Mouse (Mus musculus) kidney, postnatal 0 days (tissue): ENCODE data around the gene Chn1. TPM values are rescaled to one million over a fixed set of nuclear protein-coding genes. Genes with fewer than 3 reads are reported as not detected.

Experiments
- ATAC-seq: fragments of 200-750 bp; cut with Nextera tagmentation; replicated peaks from 2 replicates; pipeline ENCODE4 v1.8.0; 2017; ENCODE audit warnings: low read depth, moderate number of reproducible peaks, moderate TSS enrichment, moderate library complexity; ENCODE audit not compliant: low FRiP score
- DNase-seq: peaks from one replicate; pipeline ENCODE4 v3.0.0-alpha.2; 2016; ENCODE audit warnings: low spot score
- H3K27ac ChIP-seq: fragments of 300-500 bp; sonication (generic); 2 replicates; pipeline ENCODE4 v1.5.1; 2014; ENCODE audit warnings: mild to moderate bottlenecking
- H3K27me3 ChIP-seq: fragments of 300-500 bp; sonication (generic); 2 replicates; pipeline ENCODE4 v1.6.1; 2014; ENCODE audit warnings: low read length, mixed read lengths; ENCODE audit not compliant: insufficient read depth
- H3K36me3 ChIP-seq: fragments of 300-500 bp; sonication (generic); 2 replicates; pipeline ENCODE4 v1.6.1; 2014; ENCODE audit warnings: low read length, mixed read lengths; ENCODE audit not compliant: insufficient read depth
- H3K4me1 ChIP-seq: fragments of 300-500 bp; sonication (generic); replicated peaks from 2 replicates; pipeline ENCODE4 v1.6.1; 2014; ENCODE audit warnings: antibody characterized with exemption, low read length, mixed read lengths; ENCODE audit not compliant: insufficient read depth
- H3K4me2 ChIP-seq: fragments of 300-500 bp; sonication (generic); 2 replicates; pipeline ENCODE4 v1.6.1; 2014; ENCODE audit warnings: mild to moderate bottlenecking, low read length, moderate library complexity, mixed read lengths
- H3K4me3 ChIP-seq: fragments of 300-500 bp; sonication (generic); replicated peaks from 2 replicates; pipeline ENCODE4 v1.5.1; 2014; ENCODE audit warnings: low read depth, low read length
- H3K9ac ChIP-seq: fragments of 300-500 bp; sonication (generic); 2 replicates; pipeline ENCODE4 v1.6.1; 2014; ENCODE audit warnings: low read depth, low read length
- H3K9me3 ChIP-seq: fragments of 300-500 bp; sonication (generic); replicated peaks from 2 replicates; pipeline ENCODE4 v1.6.1; 2016; ENCODE audit warnings: low read length, inconsistent platforms, mixed read lengths
- CTCF ChIP-seq: IDR thresholded peaks from 2 replicates; pipeline ENCODE4 v1.5.1; 2016; ENCODE audit warnings: antibody characterized with exemption, low read depth, mild to moderate bottlenecking, moderate library complexity
- WGBS: fragments of 180-500 bp; shearing (Covaris S2); extraction: QIAGEN DNeasy Blood & Tissue Kit; methylation state at CpG from one replicate; pipeline ENCODE4 v1.1.7; 2014; 5-methylcytosine and 5-hydroxymethylcytosine counted together
- polyA plus RNA-seq: library from polyadenylated mRNA; unstranded; fragments of >200 nt; fragmentation: Nextera tagmentation; extraction: Ambion mirVana; gene quantifications from 2 replicates; pipeline ENCODE4 v1.2.1, GENCODE M21; 2015

The Chn1 gene
- polyA plus RNA-seq, 1 experiment from 2014 or later, result 12.4 TPM

- no peaks in the 10 kb centered on the region for H3K9me3 ChIP-seq
- no peak for TF ChIP-seq CTCF
- no peaks in the 10 kb centered on the region for H3K4me1 ChIP-seq
- H3K27me3 ChIP-seq, result no peaks in the 10 kb centered on the region
- no peak overlapping the region for H3K4me2 ChIP-seq
- H3K36me3 ChIP-seq, result no peaks in the 10 kb centered on the region
- no peak overlapping the region for H3K9ac ChIP-seq
- ATAC-seq (no peak), DNase-seq (no peak)
- WGBS, result 91% methylated on average over 4 of the region's 4 CpGs
- no peak overlapping the region for H3K27ac ChIP-seq
- H3K4me3 ChIP-seq, result no peak overlapping the region
Observed at GRCm38 (mm10) chr2:73573556-73573955, 201.6 kb downstream of the Chn1 start.

GRCm38 (mm10) chr2:73572539-73573372 is 202.4 kb downstream of the Chn1 start:
- DNase-seq (peak; percentile 95), ATAC-seq (peak; percentile 75)
- Histone ChIP-seq H3K4me3 (no peak overlapping the region), H3K36me3 (no peaks in the 10 kb centered on the region), H3K9ac (no peak overlapping the region), H3K9me3 (no peaks in the 10 kb centered on the region), H3K27me3 (no peaks in the 10 kb centered on the region), H3K27ac (no peak overlapping the region), H3K4me2 (peak overlapping the region; percentile 44), H3K4me1 (no peaks in the 10 kb centered on the region)
- WGBS, result 29% methylated on average over 23 of the region's 23 CpGs
- TF ChIP-seq CTCF, result peak; percentile 93

- H3K4me2 ChIP-seq, result no peak overlapping the region
- H3K4me3 ChIP-seq, result no peak overlapping the region
- no peak for TF ChIP-seq CTCF
- DNase-seq, result no peak
- 69% methylated on average over 6 of the region's 6 CpGs for WGBS
- no peaks in the 10 kb centered on the region for H3K4me1 ChIP-seq
- H3K9ac ChIP-seq, result no peak overlapping the region
- no peaks in the 10 kb centered on the region for H3K36me3 ChIP-seq
- H3K27ac ChIP-seq, result no peak overlapping the region
- no peaks in the 10 kb centered on the region for H3K9me3 ChIP-seq
- ATAC-seq, result no peak
- no peaks in the 10 kb centered on the region for H3K27me3 ChIP-seq
Observed at GRCm38 (mm10) chr2:73571901-73572300, 203.2 kb downstream of the Chn1 start.

GRCm38 (mm10) chr2:73571304-73571703 is 203.8 kb downstream of the Chn1 start:
- no peaks in the 10 kb centered on the region for H3K4me1 ChIP-seq
- WGBS, result 96% methylated on average over 9 of the region's 9 CpGs
- H3K36me3 ChIP-seq, result no peaks in the 10 kb centered on the region
- H3K9ac ChIP-seq, result no peak overlapping the region
- ATAC-seq, result no peak
- no peak overlapping the region for H3K27ac ChIP-seq
- H3K27me3 ChIP-seq, result no peaks in the 10 kb centered on the region
- TF ChIP-seq CTCF, result no peak
- H3K4me2 ChIP-seq, result no peak overlapping the region
- no peak for DNase-seq
- no peaks in the 10 kb centered on the region for H3K9me3 ChIP-seq
- H3K4me3 ChIP-seq, result no peak overlapping the region

GRCm38 (mm10) chr2:73566989-73567605 is 208.0 kb downstream of the Chn1 start:
- H3K36me3 ChIP-seq, result no peaks in the 10 kb centered on the region
- no peak overlapping the region for H3K27ac ChIP-seq
- H3K27me3 ChIP-seq, result no peaks in the 10 kb centered on the region
- H3K9me3 ChIP-seq, result no peaks in the 10 kb centered on the region
- peak overlapping the region; percentile 55 for H3K4me2 ChIP-seq
- peak; percentile 47; the same call in 1 of the 2 replicates for ATAC-seq
- DNase-seq, result peak; percentile 87
- H3K4me1 ChIP-seq, result no peaks in the 10 kb centered on the region
- peak; percentile 90 for TF ChIP-seq CTCF
- H3K4me3 ChIP-seq, result peak overlapping the region; percentile 17; the same call in 1 of the 2 replicates
- no peak overlapping the region for H3K9ac ChIP-seq
- WGBS, result 15% methylated on average over 8 of the region's 8 CpGs

- Histone ChIP-seq H3K4me1 (no peaks in the 10 kb centered on the region), H3K36me3 (no peaks in the 10 kb centered on the region), H3K4me2 (no peak overlapping the region), H3K4me3 (no peak overlapping the region), H3K9ac (no peak overlapping the region), H3K27me3 (no peaks in the 10 kb centered on the region), H3K9me3 (no peaks in the 10 kb centered on the region), H3K27ac (no peak overlapping the region)
- no peak for ATAC-seq
- TF ChIP-seq CTCF, result peak; percentile 65
- 15% methylated on average over 7 of the region's 7 CpGs for whole genome bisulfite sequencing
- DNase-seq, result peak; percentile 56
Observed at GRCm38 (mm10) chr2:73566162-73566561, 209.0 kb downstream of the Chn1 start.
